Mouse (Mus musculus) MN1 (cell line): Measurements from ENCODE around the gene Xrcc1.
"Not testable (repeated sequence)": the region's sequence is repeated elsewhere in the genome, so short reads cannot be mapped to it uniquely, and the experiment has no call there.

Source experiments
- DNase-seq: peaks from one replicate; pipeline ENCODE4 v3.0.0-alpha.2; 2016; ENCODE audit warnings: low spot score

Gene Xrcc1

GRCm38 (mm10) chr7:24546068-24546614, at the start of gene Xrcc1, which contains the start of gene Pinlyp:
Xrcc1 (plus strand) TSS chr7:24546289.
Pinlyp (minus strand) TSS chr7:24546118.
- peak; percentile 39 for DNase-seq

- no peak for DNase-seq
Observed at GRCm38 (mm10) chr7:24499856-24500577, 46.1 kb upstream of the Xrcc1 start.

GRCm38 (mm10) chr7:24500929-24501328, 45.2 kb upstream of the Xrcc1 start:
- no peak for DNase-seq

- DNase-seq = no peak
Observed at GRCm38 (mm10) chr7:24501492-24501891, 44.6 kb upstream of the Xrcc1 start.

GRCm38 (mm10) chr7:24504004-24504403, 42.1 kb upstream of the Xrcc1 start:
- DNase-seq = no peak

GRCm38 (mm10) chr7:24504868-24505267, 41.2 kb upstream of the Xrcc1 start:
- DNase-seq = no peak

- DNase-seq = no peak
Observed at GRCm38 (mm10) chr7:24505447-24506064, 40.5 kb upstream of the Xrcc1 start.

GRCm38 (mm10) chr7:24506065-24506459, 40.0 kb upstream of the Xrcc1 start:
- no peak for DNase-seq

GRCm38 (mm10) chr7:24506476-24506837, 39.6 kb upstream of the Xrcc1 start:
- DNase-seq = peak; percentile 67

GRCm38 (mm10) chr7:24506838-24507725, 39.0 kb upstream of the Xrcc1 start, which contains the start of gene Zfp428:
Zfp428 (plus strand) TSS chr7:24507006.
- peak; percentile 90 for DNase-seq

GRCm38 (mm10) chr7:24507726-24508114, 38.4 kb upstream of the Xrcc1 start:
- DNase-seq = no peak

GRCm38 (mm10) chr7:24512355-24512754, 33.7 kb upstream of the Xrcc1 start, which contains the start of gene AC161166.1:
AC161166.1 (minus strand) TSS chr7:24512455.
- no peak for DNase-seq

GRCm38 (mm10) chr7:24516319-24516718, 29.8 kb upstream of the Xrcc1 start:
- DNase-seq = not testable (repeated sequence)

- DNase-seq = no peak
Observed at GRCm38 (mm10) chr7:24517077-24517476, 29.0 kb upstream of the Xrcc1 start.

- no peak for DNase-seq
Observed at GRCm38 (mm10) chr7:24517654-24518053, 28.4 kb upstream of the Xrcc1 start.

- no peak for DNase-seq
Observed at GRCm38 (mm10) chr7:24519130-24519529, 27.0 kb upstream of the Xrcc1 start.

GRCm38 (mm10) chr7:24520054-24520453, 26.0 kb upstream of the Xrcc1 start:
- DNase-seq = not testable (repeated sequence)

GRCm38 (mm10) chr7:24522805-24523204, 23.3 kb upstream of the Xrcc1 start:
- DNase-seq = no peak

- DNase-seq = no peak
Observed at GRCm38 (mm10) chr7:24523723-24524122, 22.4 kb upstream of the Xrcc1 start.

GRCm38 (mm10) chr7:24524978-24525377, 21.1 kb upstream of the Xrcc1 start:
- DNase-seq = no peak

- peak; percentile 77 for DNase-seq
Observed at GRCm38 (mm10) chr7:24525686-24526420, 20.2 kb upstream of the Xrcc1 start.
